Comparison of ENCODE assay signal across 13 mouse cellular contexts in genomic region chr6:92446662-92447061, GRCm38 (mm10).
DNase-seq lines count a peak whose midpoint lies in the region; ATAC-seq and TF ChIP-seq lines count a peak whose summit lies in the region.
"Had no signal": no experiment of that assay in that cellular context is flagged by ENCODE, and none has a peak within 500 bp of the region (broad histone marks: within the 10 kb centered on the region; RNA-seq: fewer than 3 reads in every experiment).

No protein-coding gene starts in this region.

- no peak overlapping the region for H3K4me3 ChIP-seq in gastrocnemius, adult 2 months
- H3K4me3 ChIP-seq in kidney, adult 2 months (ENCODE audit: insufficient read depth, low read depth, low read length): no peak overlapping the region
- no peak overlapping the region for H3K4me3 ChIP-seq in midbrain, embryonic 13.5 days (replicated peaks)
- H3K4me3 ChIP-seq: embryonic facial prominence, embryonic 13.5 days; megakaryocyte, embryonic 14.5 days; neural tube, embryonic 13.5 days had no signal

- no peak for ATAC-seq in midbrain, embryonic 13.5 days

- no peak for TF ChIP-seq CTCF in gastrocnemius, adult 2 months (IDR thresholded peaks at IDR 0.05)
- TF ChIP-seq CTCF in kidney, adult 2 months (conservative IDR thresholded peaks at IDR 0.05; ENCODE audit: insufficient read depth, insufficient read length, low read depth, low read length): no peak

- 19% methylated on average over 3 of the region's 3 CpGs for WGBS in kidney, adult 2 months
- 72% methylated on average over 3 of the region's 3 CpGs for WGBS in midbrain, embryonic 13.5 days

- no peaks in the 10 kb centered on the region for H3K27me3 ChIP-seq in kidney, adult 2 months (replicated peaks; ENCODE audit: control insufficient read depth, insufficient read depth, low read length)
- no peaks in the 10 kb centered on the region for H3K27me3 ChIP-seq in midbrain, embryonic 13.5 days
- H3K27me3 ChIP-seq: embryonic facial prominence, embryonic 13.5 days; megakaryocyte, embryonic 14.5 days; neural tube, embryonic 13.5 days had no signal

- H3K4me1 ChIP-seq in kidney, adult 2 months (ENCODE audit: control insufficient read depth, insufficient read depth, low read length): 0 out of 2 replicates have a peak, but pooled peaks cover 3% of the 10 kb centered on the region
- peaks cover 5% of the 10 kb centered on the region; the same call in 1 of the 2 replicates for H3K4me1 ChIP-seq in midbrain, embryonic 13.5 days (replicated peaks)
- H3K4me1 ChIP-seq: megakaryocyte, embryonic 14.5 days had no signal

- H3K27ac ChIP-seq in gastrocnemius, adult 2 months: peak overlapping the region; percentile 28
- H3K27ac ChIP-seq in kidney, adult 2 months (ENCODE audit: insufficient read depth, low read depth, low read length): peak overlapping the region; percentile 60; the same call in 1 of the 2 replicates
- no peak overlapping the region for H3K27ac ChIP-seq in midbrain, embryonic 13.5 days
- H3K27ac ChIP-seq: embryonic facial prominence, embryonic 13.5 days; neural tube, embryonic 13.5 days had no signal

- H3K9ac ChIP-seq in midbrain, embryonic 13.5 days (replicated peaks): no peak overlapping the region
- H3K9ac ChIP-seq: embryonic facial prominence, embryonic 13.5 days; neural tube, embryonic 13.5 days had no signal

- no peaks in the 10 kb centered on the region for H3K36me3 ChIP-seq in kidney, adult 2 months (ENCODE audit: control insufficient read depth, insufficient read depth, low read length)
- no peaks in the 10 kb centered on the region for H3K36me3 ChIP-seq in midbrain, embryonic 13.5 days
- H3K36me3 ChIP-seq: embryonic facial prominence, embryonic 13.5 days; neural tube, embryonic 13.5 days had no signal

- TF ChIP-seq POLR2A in kidney, adult 2 months (IDR thresholded peaks at IDR 0.05; ENCODE audit: low read depth, low read length): no peak

- no peaks in the 10 kb centered on the region for H3K9me3 ChIP-seq in midbrain, embryonic 13.5 days
- H3K9me3 ChIP-seq: embryonic facial prominence, embryonic 13.5 days; megakaryocyte, embryonic 14.5 days; neural tube, embryonic 13.5 days had no signal

- no peak for DNase-seq in gastrocnemius, adult 2 months
- DNase-seq in gastrocnemius, adult 8-10 months (ENCODE audit: low spot score in 2 of 2): no peak
- peak; percentile 72 to 79 for DNase-seq in heart, adult 9 months (ENCODE audit: low spot score in 2 of 2)
- peak; percentile 62 for DNase-seq in kidney, adult 2 months
- peak; percentile 75 for DNase-seq in lung, postnatal 10 days
- no peak for DNase-seq in layer of hippocampus, adult 11-12 months (ENCODE audit: low spot score)
- DNase-seq in gastrocnemius, postnatal 10 days: no peak
- DNase-seq: B cell, adult 2 months; gastrocnemius, postnatal 14 days had no signal

- intact Hi-C loops in gastrocnemius, adult 2 months (cut with DNase I): no loop called here

- H3K4me2 ChIP-seq in midbrain, embryonic 13.5 days (replicated peaks): no peak overlapping the region
- H3K4me2 ChIP-seq: embryonic facial prominence, embryonic 13.5 days; neural tube, embryonic 13.5 days had no signal

Comparison
In these comparisons a context has a peak if more than half of its experiments do, and no peak if none do; other contexts are left out.
1. DNase-seq: peak in heart, adult 9 months (2 of 2), kidney, adult 2 months (single experiment) and lung, postnatal 10 days (single experiment); none in gastrocnemius, adult 2 months (single experiment), gastrocnemius, adult 8-10 months (0 of 2), layer of hippocampus, adult 11-12 months (single experiment) and gastrocnemius, postnatal 10 days (single experiment).